Mouse (Mus musculus) lung, postnatal 14 days (tissue): ENCODE data around the gene Galnt13.
A peak's percentile ranks its signal among the peaks of the same experiment; 100 is the strongest.
"Not testable (repeated sequence)": the region's sequence is repeated elsewhere in the genome, so short reads cannot be mapped to it uniquely, and the experiment has no call there.

Experiments
- DNase-seq: peaks from one replicate; pipeline ENCODE4 v3.0.0; 2021

The Galnt13 gene

DNA sequence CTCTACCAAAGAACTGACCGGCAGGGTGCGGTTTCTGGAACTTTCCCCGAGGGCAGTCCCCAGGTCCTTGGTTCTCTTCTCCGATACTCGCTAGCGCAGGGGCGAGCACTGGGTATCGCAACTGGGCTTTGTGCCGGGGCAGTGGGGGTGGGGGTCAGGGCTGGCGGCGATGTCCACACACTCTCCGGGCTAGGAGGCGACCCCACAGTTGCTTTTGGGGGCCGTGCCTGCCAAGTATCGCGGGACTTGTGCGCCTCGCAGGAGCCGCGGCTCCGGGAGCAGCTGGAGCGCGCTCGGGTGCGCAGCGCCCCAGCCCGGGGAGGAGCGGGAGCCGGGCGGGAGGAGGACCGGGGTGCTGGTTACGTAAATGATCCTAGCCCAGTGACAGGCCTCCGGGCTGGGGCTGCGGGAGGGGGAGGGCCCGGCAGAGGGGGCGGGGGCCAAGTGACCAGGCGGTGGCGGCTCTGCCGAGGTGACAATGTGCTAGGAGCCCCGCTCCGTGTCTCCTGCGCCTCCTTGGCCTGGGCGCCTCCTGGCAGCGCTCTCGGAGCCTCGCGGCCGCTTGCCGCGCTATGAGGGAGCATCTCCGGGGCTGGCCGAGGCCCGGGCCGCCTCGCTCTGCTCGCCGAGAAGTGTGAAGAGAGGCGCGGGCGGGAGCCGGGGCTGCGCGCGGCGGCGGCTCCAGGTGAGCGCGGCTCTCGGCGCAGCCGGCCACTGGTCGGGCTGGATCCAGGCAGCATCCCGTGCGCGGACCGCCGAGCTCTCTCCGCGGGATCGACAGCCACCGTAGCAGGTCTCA lies at the start of gene Galnt13:
Gene Galnt13, plus strand, starts transcription at position 381 of the 799 bp plus-strand sequence.
- DNase-seq: peak; percentile 19

DNA sequence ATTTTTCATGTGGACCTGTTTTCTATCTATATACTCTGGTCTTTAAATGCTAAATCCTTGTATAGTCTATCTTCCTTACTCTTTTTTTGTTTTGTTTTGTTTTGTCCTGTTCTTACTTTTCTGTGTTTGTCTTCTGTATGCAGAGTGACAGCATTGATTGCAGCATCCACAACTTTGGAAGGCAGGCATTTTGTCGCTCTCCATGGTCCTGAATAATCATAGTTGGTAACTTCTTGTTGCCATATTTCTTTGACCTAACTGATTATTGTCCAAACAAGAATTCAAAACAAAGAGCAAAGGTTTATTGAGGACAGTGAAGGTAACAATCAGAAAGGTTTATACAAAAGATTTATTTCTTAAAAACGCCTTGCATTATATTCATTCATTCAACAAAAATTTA lies 5.1 kb upstream of the Galnt13 start:
- DNase-seq: no peak

DNA sequence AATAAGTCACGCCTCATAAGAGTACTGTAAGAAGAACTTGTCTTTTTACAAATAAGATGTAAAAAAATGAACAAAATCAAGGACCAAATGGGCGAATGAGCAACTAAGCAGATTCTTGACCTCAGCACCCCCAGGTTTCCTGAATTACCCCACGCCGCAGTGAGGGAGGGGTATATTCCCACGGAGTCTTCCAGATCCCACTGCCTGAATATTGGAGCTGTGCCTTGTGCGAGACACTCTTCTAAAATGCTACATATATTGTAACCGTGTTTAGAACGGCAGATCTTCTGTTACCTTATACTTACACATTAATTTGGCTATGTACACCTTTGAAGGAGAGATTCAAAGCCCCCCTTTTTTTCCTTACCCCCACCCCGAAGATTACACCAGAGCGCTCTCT lies 737 bp upstream of the Galnt13 start:
- DNase-seq: no peak

DNA sequence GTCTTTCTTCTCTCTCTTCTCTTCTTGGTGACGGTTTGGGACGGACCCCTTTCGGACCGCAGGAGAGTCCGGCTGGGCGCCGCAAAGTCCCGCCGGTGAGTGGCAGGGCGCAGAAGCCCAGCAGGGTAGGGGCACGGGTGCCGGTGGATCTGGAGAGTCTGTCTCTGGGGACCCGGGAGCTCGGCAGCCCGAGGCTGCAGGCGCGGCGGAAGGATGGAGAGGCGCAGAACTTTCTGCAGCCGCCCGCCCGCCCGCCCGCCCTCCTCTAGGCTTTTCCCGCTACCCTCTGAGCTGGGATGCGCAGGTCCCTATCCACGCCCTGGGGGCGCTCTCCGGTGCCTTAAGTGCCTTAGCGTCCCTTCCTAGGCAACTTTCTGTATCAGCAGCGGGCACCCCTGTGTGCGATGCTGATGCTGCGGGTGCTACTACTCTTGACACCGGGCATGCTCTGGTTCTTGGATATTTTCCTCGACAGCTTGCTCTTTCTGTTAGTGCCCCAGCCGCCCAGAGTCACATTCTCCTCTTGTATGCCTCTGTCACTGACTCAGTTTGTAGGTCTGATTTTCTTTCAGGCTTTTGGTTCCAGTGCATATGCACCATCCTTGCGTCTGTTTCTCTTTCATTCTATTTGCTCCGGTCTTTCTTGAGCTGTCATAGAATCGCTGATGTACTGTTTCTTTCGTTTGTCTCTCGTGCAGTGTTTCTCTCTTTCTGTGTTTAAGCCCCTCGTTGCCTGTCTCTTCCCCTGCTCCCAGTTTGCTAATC lies 801 bp downstream of the Galnt13 start:
- DNase-seq: no peak

DNA sequence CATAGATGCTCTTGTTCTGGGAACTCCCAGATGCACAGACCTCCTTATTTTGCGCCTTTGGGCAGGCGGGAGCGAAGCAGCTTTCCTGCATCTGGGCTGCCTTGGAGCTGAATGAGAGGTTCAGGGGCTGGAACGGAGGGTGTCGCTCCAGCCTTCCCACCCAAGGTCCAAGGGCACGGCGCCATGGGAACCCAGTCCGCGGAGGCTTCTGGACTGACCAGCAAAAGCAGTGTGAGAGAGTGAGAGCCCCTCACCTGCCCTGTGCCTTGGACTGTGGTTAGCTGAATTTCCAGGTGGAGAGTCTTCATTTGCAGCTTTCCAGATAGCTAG lies 1.3 kb downstream of the Galnt13 start:
- no peak for DNase-seq

DNA sequence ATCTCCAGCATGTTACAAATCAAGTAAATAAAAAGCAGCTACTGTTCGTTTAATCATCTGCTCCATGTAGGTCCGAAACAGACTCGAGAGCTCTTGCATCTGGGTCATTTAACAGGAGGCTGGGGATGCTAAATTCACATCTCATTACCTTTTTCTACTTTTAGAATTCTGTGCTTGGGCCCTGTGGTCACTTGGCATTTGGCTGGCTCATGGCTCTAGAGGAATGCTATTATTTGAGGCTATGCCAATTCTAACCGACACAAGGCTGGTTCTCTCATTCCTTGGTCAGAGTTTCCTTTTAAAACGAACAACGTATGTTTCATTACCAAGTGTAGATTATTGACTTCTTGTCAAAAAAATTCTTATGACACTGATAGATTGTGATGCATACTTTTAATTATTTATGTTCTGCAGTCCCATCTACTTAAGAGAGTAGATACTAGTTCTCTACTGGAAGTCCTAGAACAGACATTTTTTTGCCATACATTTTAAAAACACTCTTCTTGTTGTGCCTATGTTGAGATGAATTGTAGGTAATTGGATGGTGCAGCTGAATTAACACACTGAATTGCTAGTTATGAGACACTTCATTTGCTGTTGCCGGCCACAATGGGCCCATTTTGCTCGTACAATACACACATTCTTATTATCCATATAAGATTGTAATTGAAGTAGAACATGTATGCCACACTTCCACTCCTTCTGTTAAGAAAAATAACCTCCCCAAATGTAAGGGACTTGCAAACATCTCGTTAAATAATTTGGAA lies 6.8 kb downstream of the Galnt13 start:
- no peak for DNase-seq

DNA sequence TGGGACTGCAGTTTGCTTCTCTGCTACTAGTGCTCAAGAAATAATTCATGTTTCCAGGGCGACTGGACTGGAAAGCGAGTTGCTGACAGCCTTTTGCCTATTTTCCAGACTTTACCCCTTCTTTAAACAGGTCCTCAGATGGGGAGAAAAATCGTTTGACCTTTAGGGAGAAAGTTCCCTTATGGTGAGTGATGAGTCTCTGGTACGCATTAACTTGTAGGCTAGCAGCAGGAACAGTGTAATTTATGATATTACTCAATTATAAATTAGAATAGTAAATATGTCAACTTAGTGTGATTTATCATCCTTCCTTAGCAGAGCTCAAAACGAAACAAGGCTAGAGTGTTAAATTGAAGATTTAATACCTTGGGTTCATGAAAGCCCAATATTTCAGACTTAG lies 47.3 kb downstream of the Galnt13 start:
- no peak for DNase-seq

DNA sequence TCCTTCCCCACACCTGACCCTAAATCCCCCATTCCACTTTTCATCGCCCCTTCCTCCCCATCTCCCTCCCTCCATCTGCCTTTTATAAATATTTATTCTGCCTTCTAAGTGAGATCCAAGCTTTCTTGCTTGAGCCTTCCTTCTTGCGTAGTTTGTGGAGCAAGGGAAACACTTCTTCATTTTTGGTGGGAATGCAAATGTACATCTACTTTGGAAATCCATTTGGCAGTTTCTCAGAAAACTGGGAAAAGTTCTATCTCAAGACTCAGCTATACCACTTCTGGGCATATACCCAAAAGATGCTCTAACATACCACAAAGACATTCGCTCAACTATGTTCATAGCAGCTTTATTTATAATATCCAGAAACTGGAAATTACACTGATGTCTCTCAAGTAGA lies 86.9 kb downstream of the Galnt13 start:
- no peak for DNase-seq

DNA sequence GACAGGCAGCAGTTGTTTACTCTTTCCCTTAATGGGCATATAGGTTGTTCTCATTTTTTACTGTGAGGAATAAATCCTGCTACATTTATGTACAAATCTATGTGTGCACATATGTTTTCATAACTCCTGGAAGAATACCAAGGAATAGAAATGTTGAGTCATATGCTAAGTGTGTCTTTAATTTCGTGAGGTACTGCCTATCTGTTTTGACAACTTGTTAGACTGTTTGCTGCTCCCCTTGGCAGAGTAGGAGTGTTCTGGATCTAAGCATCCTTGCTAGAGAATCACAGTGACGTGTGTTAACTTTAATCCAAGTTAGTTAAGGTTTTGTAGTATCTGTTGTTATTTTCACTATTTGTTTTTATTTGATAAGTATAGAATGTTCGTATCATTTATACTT lies 91.0 kb downstream of the Galnt13 start:
- no peak for DNase-seq

DNA sequence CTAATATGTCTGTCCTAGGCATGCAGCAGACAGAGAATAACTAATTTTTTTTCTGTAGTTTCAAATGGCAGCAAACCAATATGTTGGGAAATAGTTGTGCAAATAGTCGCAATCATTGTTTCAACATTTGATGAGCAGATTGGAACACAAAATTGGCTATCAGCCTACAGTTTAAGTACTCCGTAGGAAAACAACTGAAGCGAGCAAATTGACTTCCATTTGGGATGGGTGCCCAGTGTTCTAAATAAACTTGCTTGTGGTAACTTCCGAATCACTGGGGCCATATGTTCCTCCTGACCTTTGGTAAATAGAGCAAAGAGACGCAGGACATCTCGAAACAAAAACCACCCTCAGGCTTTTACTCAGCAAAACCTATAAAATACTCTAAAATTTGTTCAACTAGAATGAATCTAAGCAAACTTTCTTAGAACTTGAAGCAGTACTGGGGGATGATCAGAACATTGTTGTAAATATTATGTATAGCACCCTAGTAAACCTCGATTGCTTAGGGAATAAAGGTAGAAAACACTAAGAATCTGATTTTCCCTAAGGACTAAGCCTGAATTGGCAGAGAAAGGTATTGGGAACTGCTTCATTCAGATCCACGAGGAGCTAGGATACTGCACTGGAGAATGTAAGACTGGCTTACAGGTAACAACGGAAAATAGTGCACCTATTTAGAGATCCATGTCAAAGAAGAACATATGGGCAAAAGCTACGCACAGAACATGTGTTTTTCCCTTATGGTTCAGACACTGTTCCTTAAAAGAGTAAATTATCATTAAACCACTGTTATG lies 122.4 kb downstream of the Galnt13 start:
- DNase-seq: peak; percentile 1

DNA sequence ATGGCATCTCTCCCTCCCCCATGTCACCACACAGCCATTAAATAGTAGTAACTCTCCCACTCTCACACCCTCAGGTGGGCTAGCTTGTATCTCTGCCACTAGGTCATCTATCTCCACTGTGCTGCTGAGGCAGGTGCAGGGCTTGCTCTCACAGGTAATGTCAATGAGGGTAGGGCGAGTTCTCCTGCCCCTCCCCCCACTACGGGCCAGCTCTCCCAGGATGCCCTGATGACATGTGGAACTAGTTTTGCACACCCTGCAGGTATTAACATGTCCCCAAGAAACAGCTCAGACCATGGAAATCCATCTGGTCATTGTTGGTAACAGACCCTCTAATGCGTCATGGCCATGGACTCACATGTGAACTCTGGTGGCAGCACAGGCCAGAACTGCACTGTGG lies 129.0 kb downstream of the Galnt13 start:
- no peak for DNase-seq

DNA sequence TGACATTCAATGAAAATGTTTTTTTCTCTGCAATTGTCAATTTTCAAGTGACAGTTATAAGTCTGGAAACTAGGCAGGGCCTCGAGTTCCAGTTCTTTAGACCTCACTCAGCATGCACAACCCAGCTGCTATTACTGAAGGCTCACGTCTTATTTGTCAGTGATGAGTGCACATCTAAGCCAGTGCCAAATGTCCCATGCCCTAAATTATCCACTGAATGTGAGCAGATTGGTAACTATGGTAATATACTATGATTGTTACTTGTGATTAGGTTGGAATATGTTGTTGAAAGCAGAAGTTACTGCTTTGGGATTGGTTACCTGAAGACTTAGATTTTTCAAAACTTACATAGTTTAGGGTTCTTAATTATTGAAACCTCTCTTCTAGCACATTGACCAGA lies 131.1 kb downstream of the Galnt13 start:
- DNase-seq: no peak

DNA sequence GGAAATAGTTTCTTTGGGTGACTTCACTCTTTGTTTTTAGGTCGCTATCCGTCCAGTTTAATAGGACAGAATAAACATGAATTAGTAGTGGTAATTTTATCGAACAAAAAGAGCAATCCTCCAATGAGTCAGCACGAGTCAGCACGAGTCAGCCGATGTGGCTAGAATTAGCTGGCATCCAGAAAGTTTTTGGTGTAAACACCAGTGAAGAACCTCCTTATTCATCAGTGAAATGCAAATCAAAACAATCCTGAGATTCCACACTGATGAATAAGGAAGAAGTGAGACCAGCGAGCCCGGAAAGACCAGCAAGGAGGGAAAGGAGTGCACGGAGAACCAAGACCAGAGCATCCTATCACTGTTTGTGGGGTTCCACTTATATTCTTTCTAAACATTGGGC lies 131.5 kb downstream of the Galnt13 start:
- no peak for DNase-seq

DNA sequence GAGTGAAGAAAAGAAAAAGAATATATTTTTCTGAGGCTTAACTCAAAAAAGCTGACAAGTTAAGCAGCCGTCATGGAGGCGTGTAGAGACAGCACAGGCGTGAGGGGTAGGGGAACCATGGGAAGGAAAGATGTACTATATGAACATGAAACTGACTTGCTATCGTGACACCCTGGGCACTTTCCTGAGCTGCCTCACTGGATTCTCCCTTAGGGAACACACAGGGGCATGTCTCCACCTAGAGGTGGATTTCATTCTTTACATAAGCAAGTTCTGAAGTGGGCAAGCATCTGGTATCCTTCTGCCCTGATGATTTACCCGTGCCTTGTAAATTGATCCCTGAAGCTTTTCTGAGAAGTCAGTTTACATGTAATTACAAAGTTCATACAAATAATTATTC lies 277.7 kb downstream of the Galnt13 start:
- DNase-seq: not testable (repeated sequence)

DNA sequence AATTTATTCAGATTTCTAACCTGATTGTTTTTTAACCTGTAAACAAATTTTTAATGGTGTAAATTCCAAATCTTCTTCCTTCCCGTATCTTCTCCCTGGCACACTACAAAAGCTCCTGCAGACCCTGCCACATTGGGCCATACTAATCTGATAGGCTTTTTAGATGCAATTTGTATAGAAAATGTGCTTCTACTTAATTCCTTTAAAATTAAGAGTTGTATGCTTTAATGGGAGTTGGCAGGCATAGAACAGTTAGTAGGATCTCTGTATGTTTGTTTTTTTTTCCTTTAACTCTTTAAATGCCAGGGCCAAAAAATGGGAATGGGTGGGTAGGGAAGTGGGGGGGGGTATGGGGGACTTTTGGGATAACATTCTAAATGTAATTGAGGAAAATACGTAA lies 315.1 kb downstream of the Galnt13 start:
- DNase-seq: no peak

DNA sequence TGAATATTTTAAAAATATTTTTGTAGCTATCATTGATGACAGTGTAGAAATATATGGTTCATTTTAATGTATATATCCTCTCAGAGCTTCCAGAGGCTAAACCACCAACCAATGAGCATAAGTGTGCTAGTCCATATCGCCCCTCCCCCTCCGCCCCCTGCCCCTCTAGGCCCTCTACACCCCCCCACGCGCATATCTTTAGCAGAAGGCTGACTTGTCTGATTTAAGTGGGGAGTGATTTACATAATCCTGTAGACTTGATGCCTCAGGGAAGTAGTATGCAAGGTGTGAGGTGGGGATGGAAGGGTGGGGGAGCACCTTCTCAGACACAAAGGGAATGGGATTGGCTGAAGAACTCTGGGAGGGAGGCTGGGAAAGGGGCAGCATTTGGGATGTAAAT lies 323.7 kb downstream of the Galnt13 start:
- DNase-seq: no peak

DNA sequence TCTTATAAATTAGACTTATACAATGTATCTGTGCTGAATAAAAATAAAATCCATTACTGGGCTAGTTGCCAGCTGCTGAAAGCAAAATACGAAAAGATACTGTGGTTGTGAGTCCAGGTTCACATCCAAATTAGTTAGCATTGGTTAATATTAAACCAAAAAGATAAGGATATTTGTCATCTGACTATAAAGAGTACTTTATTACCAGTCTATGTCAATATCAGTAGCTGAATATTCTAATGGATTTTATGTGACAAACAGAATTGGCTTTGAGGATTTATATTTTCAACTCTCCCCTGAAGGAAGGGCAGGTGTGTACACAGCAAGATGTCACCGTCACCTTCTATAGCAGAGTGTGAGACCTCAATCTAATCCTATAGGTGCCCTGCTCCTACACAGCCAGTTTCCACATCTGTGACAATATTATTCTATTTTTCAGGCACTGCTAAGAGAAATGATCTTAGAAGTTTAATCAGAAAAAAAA lies 342.7 kb downstream of the Galnt13 start:
- DNase-seq: no peak

DNA sequence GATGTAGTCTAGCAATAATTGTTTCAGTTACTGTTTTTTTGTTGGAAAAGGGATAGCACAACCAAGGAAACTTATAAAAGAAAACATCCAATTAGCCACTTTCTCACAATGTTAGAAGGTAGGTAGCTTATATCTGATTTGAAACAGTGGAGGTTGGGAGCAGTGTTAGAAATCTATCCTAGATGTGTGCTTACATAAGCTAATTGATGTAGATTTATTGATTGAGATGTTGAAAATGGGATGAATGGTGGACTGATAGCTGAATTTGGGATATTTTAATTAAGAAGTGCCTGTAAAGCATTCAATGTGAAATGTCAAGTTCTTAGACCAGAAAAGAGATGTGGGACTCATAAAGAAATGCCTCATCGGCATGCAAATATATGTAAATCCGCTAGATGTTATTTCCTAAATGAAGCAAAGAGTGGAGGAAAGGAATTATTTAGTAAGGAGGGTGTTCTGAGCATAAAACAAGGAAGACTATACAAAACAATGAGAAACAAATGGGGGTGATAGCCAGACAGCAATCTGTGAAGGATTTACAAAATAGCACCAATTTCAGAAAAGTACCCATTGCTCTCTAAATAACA lies 377.6 kb downstream of the Galnt13 start:
- no peak for DNase-seq

DNA sequence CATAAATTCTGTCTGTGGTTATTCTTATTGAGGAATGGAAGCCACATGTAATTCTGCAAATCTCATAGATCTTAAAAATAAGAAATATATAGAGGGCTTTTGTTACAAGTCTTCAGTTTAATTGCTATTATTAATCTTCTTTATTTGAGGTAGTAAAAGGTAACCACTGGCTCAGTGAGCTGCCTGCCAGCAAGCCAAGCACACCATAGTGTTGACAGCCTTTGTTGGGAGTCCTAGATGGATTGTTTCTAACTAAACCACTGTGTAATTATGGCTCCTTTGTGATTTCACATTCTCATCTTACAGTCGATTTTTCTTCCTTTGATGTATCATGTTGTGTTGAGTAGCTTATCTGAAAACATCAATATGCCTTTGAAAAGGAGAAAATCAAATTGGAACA lies 405.1 kb downstream of the Galnt13 start:
- no peak for DNase-seq

DNA sequence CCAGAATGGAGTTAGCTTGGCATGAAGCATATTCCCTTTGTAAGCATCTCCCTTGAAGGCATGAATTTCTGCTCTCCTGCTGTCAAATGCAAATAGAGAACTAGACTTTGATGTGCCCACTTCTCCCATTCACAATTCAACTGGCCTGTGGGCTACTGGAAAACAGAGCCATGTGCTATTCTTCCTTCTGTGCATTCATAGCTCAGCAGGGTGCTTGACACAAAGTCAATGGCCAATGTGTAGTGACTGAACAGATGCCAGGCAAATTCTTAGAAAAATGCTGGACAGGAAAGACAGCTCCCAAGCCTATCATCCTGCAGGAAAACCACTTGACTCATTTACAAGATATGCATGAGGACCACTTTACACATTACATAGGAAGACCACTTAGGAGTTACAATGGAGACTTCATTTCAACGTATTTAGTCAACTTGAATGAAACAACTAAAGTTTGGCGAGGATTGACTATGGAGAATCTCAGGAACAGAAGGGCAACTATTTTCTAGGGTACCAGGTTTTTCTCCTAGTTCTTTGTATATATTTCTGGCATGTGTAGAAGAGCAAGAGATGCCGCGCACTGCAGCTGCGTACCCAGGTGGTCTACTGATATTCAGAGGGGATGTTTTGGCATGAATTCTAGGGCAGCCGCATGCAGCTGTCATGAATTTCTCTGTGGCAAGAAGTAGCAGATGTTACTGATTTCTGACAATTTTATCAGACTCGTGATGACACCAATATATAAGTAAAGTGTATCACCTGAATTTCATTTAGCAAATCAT lies 470.4 kb downstream of the Galnt13 start:
- no peak for DNase-seq

DNA sequence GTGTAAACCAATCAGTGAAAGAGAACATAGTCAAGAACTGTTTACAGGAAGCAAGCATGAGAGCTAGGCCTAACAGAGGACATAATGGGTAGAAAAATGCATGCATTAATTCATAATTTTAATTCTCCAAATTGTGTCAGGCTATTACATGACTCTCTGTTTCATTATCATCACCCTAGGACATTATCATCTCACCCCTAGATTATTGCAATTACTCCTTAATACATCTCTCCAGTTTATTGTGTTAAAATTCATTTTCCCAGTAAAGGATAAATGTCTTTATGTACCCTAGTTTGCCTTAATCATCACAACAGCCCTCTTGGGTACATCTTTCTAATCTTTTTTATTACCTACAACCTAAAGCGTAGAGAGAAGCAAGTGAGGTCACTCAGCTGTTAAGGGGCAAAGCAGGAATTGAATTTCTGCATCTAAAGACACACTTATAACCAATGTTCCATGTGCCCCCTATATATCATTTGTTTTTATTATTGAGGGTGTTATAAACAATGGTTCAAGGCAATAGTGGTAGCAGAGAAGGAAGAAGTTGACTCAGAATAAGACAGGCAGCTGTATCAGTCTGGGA lies 479.1 kb downstream of the Galnt13 start:
- DNase-seq: no peak
